Mouse (Mus musculus) right cerebral cortex, postnatal 10 days (tissue): ENCODE results near the gene Adcy7.

Source experiments
- DNase-seq, 2 experiments: peaks; one replicate each; pipeline ENCODE4 v3.0.0; 2021; ENCODE audit warnings: low spot score in 2 of 2

The Adcy7 gene

GRCm38 (mm10) chr8:88272231-88273050 lies at the start of gene Adcy7:
Adcy7 (plus strand) TSS chr8:88272403.
- peak; percentile 51 to 54 for DNase-seq

- DNase-seq, result no peak
Observed at GRCm38 (mm10) chr8:88225358-88225757, 46.8 kb upstream of the Adcy7 start.

- DNase-seq, result no peak
Observed at GRCm38 (mm10) chr8:88227851-88228250, 44.4 kb upstream of the Adcy7 start.

GRCm38 (mm10) chr8:88228286-88228685 lies 43.9 kb upstream of the Adcy7 start:
- DNase-seq, result no peak

- DNase-seq, result no peak
Observed at GRCm38 (mm10) chr8:88228800-88229199, 43.4 kb upstream of the Adcy7 start.

GRCm38 (mm10) chr8:88236666-88237065 lies 35.5 kb upstream of the Adcy7 start:
- no peak for DNase-seq

- no peak for DNase-seq
Observed at GRCm38 (mm10) chr8:88237606-88238005, 34.6 kb upstream of the Adcy7 start.

- DNase-seq, result no peak
Observed at GRCm38 (mm10) chr8:88239277-88239676, 32.9 kb upstream of the Adcy7 start.

GRCm38 (mm10) chr8:88241871-88242270 lies 30.3 kb upstream of the Adcy7 start:
- no peak for DNase-seq

GRCm38 (mm10) chr8:88244298-88244697 lies 27.9 kb upstream of the Adcy7 start:
- peak; percentile 50 to 56 for DNase-seq

- DNase-seq, result peak in 1 of 2 experiments; percentile 42
Observed at GRCm38 (mm10) chr8:88252791-88253190, 19.4 kb upstream of the Adcy7 start.

GRCm38 (mm10) chr8:88254957-88255356 lies 17.2 kb upstream of the Adcy7 start:
- no peak for DNase-seq

- DNase-seq, result no peak
Observed at GRCm38 (mm10) chr8:88258024-88258423, 14.2 kb upstream of the Adcy7 start.

GRCm38 (mm10) chr8:88258544-88258943 lies 13.7 kb upstream of the Adcy7 start:
- no peak for DNase-seq

- DNase-seq, result no peak
Observed at GRCm38 (mm10) chr8:88260466-88260980, 11.7 kb upstream of the Adcy7 start.

- DNase-seq, result no peak
Observed at GRCm38 (mm10) chr8:88262831-88263635, 9.2 kb upstream of the Adcy7 start.

- DNase-seq, result no peak
Observed at GRCm38 (mm10) chr8:88265511-88265910, 6.7 kb upstream of the Adcy7 start.

- DNase-seq, result peak; percentile 84 to 88
Observed at GRCm38 (mm10) chr8:88266170-88266800, 5.9 kb upstream of the Adcy7 start.

GRCm38 (mm10) chr8:88266801-88267403 lies 5.3 kb upstream of the Adcy7 start:
- DNase-seq, result no peak

- no peak for DNase-seq
Observed at GRCm38 (mm10) chr8:88269107-88269875, 2.9 kb upstream of the Adcy7 start.

- DNase-seq, result no peak
Observed at GRCm38 (mm10) chr8:88270086-88270485, 2.1 kb upstream of the Adcy7 start.
